Mouse (Mus musculus) midbrain, embryonic 11.5 days (tissue): ENCODE results near the gene Tbl1xr1. TPM values are rescaled to one million over a fixed set of nuclear protein-coding genes. Genes with fewer than 3 reads are reported as not detected.

Experiments used
- ATAC-seq: fragments of 200-750 bp; cut with Nextera tagmentation; 2 replicates; pipeline ENCODE4 v1.8.0; 2017; ENCODE audit warnings: moderate TSS enrichment, moderate library complexity; ENCODE audit not compliant: low FRiP score
- DNase-seq: peaks from one replicate; pipeline ENCODE4 v3.0.0; 2015; ENCODE audit warnings: low spot score; ENCODE audit errors: missing footprints
- H3K27ac ChIP-seq: fragments of 300-500 bp; sonication (generic); 2 replicates; pipeline ENCODE4 v1.5.1; 2014; ENCODE audit warnings: low read depth, low read length
- H3K27me3 ChIP-seq: fragments of 300-500 bp; sonication (generic); 2 replicates; pipeline ENCODE4 v1.6.1; 2014; ENCODE audit warnings: mild to moderate bottlenecking, low read length, moderate library complexity, mixed read lengths; ENCODE audit not compliant: control insufficient read depth, insufficient read depth
- H3K36me3 ChIP-seq: fragments of 300-500 bp; sonication (generic); 2 replicates; pipeline ENCODE4 v1.6.1; 2014; ENCODE audit warnings: mild to moderate bottlenecking, low read length, moderate library complexity, mixed read lengths; ENCODE audit not compliant: control insufficient read depth, insufficient read depth
- H3K4me1 ChIP-seq: fragments of 300-500 bp; sonication (generic); 2 replicates; pipeline ENCODE4 v1.6.1; 2014; ENCODE audit warnings: low read length; ENCODE audit not compliant: control insufficient read depth, insufficient read depth
- H3K4me2 ChIP-seq: fragments of 300-500 bp; sonication (generic); 2 replicates; pipeline ENCODE4 v1.6.1; 2014; ENCODE audit warnings: mild to moderate bottlenecking, moderate library complexity
- H3K4me3 ChIP-seq: fragments of 300-500 bp; sonication (generic); 2 replicates; pipeline ENCODE4 v1.5.1; 2014; ENCODE audit warnings: low read depth, low read length
- H3K9ac ChIP-seq: fragments of 300-500 bp; sonication (generic); 2 replicates; pipeline ENCODE4 v1.6.1; 2014; ENCODE audit warnings: low read length
- H3K9me3 ChIP-seq: fragments of 300-500 bp; sonication (generic); 2 replicates; pipeline ENCODE4 v1.6.1; 2016; ENCODE audit warnings: low read length; ENCODE audit not compliant: control insufficient read depth
- WGBS: fragments of 180-500 bp; shearing (Covaris S2); extraction: QIAGEN DNeasy Blood & Tissue Kit; methylation state at CpG from one replicate; pipeline ENCODE4 v1.1.7; 2014; 5-methylcytosine and 5-hydroxymethylcytosine counted together
- polyA plus RNA-seq: library from polyadenylated mRNA; unstranded; fragments of >200 nt; fragmentation: Nextera tagmentation; extraction: Ambion mirVana; gene quantifications from 2 replicates; pipeline ENCODE4 v1.2.1, GENCODE M21; 2014

The Tbl1xr1 gene
- 24.2 and 29.2 TPM in 2 replicates for polyA plus RNA-seq

DNA sequence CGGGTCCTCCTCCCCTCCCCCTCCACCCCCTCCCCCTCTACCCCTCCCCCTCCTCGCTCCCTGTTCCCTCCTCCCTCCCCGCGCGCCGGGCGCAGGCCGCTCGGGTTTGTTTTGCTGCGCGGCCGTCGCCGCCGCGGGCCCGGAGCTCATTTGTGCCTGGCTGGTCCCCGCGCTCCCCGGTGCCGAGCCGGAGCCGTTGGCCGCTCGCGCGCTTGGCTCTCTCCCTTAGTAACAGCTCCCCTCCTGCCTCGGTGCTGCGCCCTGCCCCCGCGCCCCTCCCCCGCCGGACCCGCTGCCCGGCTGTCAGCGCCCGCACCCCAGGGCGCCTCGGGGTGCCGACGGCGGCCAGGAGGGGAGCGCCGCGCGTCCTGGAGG, at the start of gene Tbl1xr1:
Gene Tbl1xr1, plus strand, starts transcription at position 92 of the 375 bp plus-strand sequence.
- peak within 1 kb of the TSS; percentile 64 for H3K4me2 ChIP-seq
- ATAC-seq = peak; percentile 93
- H3K27ac ChIP-seq = peak within 1 kb of the TSS; percentile 94
- WGBS = under 1% methylated on average over 20 of the region's 46 CpGs
- H3K9ac ChIP-seq = peak within 1 kb of the TSS; percentile 95
- peak within 1 kb of the TSS; percentile 93 for H3K4me3 ChIP-seq
- peaks cover 21% of the 10 kb centered on the region for H3K4me1 ChIP-seq
- H3K27me3 ChIP-seq = no peaks in the 10 kb centered on the region
- H3K36me3 ChIP-seq = no peaks in the 10 kb centered on the region
- H3K9me3 ChIP-seq = no peaks in the 10 kb centered on the region
- peak; percentile 99 for DNase-seq

GRCm38 (mm10) chr3:22038004-22038403, 38.4 kb upstream of the Tbl1xr1 start:
- H3K4me1 ChIP-seq = no peaks in the 10 kb centered on the region
- H3K9me3 ChIP-seq = no peaks in the 10 kb centered on the region
- H3K4me3 ChIP-seq = no peak overlapping the region
- DNase-seq (no peak), ATAC-seq (no peak)
- no peak overlapping the region for H3K9ac ChIP-seq
- H3K27me3 ChIP-seq = no peaks in the 10 kb centered on the region
- no peak overlapping the region for H3K4me2 ChIP-seq
- no peak overlapping the region for H3K27ac ChIP-seq
- H3K36me3 ChIP-seq = no peaks in the 10 kb centered on the region
- 15% methylated on average over 4 of the region's 4 CpGs for WGBS

- H3K4me3 ChIP-seq = no peak overlapping the region
- no peak overlapping the region for H3K4me2 ChIP-seq
- no peak overlapping the region for H3K27ac ChIP-seq
- no peak overlapping the region for H3K9ac ChIP-seq
- H3K36me3 ChIP-seq = no peaks in the 10 kb centered on the region
- WGBS = 86% methylated on average over 8 of the region's 8 CpGs
- H3K27me3 ChIP-seq = no peaks in the 10 kb centered on the region
- no peak for DNase-seq
- H3K4me1 ChIP-seq = no peaks in the 10 kb centered on the region
- no peak for ATAC-seq
- H3K9me3 ChIP-seq = no peaks in the 10 kb centered on the region; the same call in 1 of the 2 replicates
Measured at GRCm38 (mm10) chr3:22039036-22039795, 37.2 kb upstream of the Tbl1xr1 start.

- no peak for DNase-seq
- Histone ChIP-seq H3K4me3 (no peak overlapping the region), H3K36me3 (no peaks in the 10 kb centered on the region), H3K27me3 (no peaks in the 10 kb centered on the region), H3K27ac (no peak overlapping the region), H3K9me3 (no peaks in the 10 kb centered on the region; the same call in 1 of the 2 replicates), H3K4me1 (no peaks in the 10 kb centered on the region), H3K9ac (no peak overlapping the region), H3K4me2 (no peak overlapping the region)
- 50% methylated on average over 6 of the region's 6 CpGs for WGBS
- ATAC-seq = no peak
Measured at GRCm38 (mm10) chr3:22040627-22041026, 35.8 kb upstream of the Tbl1xr1 start.

DNA sequence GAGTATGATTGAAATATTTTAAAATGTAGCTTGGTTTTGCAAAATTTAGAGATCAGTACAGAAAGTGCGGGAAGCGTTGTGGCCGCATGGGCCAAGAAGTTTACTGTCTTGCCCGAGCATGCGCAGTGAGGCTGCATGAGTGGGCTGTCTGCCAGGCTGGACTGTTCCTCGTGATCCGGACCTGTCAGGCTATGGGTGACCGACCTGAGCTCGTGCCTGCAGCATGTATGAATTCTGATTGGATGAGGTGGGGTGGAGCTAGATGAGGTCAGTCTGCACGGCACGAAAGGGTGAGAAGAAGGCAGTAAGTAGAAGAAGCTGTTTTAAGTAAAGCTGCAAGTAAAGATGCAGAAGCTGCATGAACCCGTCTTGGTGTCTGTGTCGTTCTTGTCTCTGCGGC, 29.2 kb upstream of the Tbl1xr1 start:
- DNase-seq (no peak), ATAC-seq (no peak)
- H3K27ac ChIP-seq = no peak overlapping the region
- H3K36me3 ChIP-seq = no peaks in the 10 kb centered on the region
- no peaks in the 10 kb centered on the region for H3K27me3 ChIP-seq
- H3K4me3 ChIP-seq = no peak overlapping the region
- H3K9me3 ChIP-seq = no peaks in the 10 kb centered on the region; the same call in 1 of the 2 replicates
- no peak overlapping the region for H3K9ac ChIP-seq
- no peak overlapping the region for H3K4me2 ChIP-seq
- WGBS = 93% methylated on average over 14 of the region's 14 CpGs
- H3K4me1 ChIP-seq = no peaks in the 10 kb centered on the region

- no peaks in the 10 kb centered on the region for H3K4me1 ChIP-seq
- no peaks in the 10 kb centered on the region for H3K9me3 ChIP-seq
- ATAC-seq (no peak), DNase-seq (no peak)
- WGBS = 84% methylated on average over 4 of the region's 4 CpGs
- H3K36me3 ChIP-seq = no peaks in the 10 kb centered on the region
- H3K27me3 ChIP-seq = no peaks in the 10 kb centered on the region
- no peak overlapping the region for H3K27ac ChIP-seq
- no peak overlapping the region for H3K4me2 ChIP-seq
- H3K9ac ChIP-seq = no peak overlapping the region
- H3K4me3 ChIP-seq = no peak overlapping the region
Measured at GRCm38 (mm10) chr3:22056664-22057328, 19.7 kb upstream of the Tbl1xr1 start.

- WGBS = 86% methylated on average over 7 of the region's 7 CpGs
- ATAC-seq (no peak), DNase-seq (no peak)
- no peaks in the 10 kb centered on the region for H3K27me3 ChIP-seq
- H3K4me3 ChIP-seq = no peak overlapping the region
- no peaks in the 10 kb centered on the region for H3K9me3 ChIP-seq
- no peak overlapping the region for H3K27ac ChIP-seq
- H3K4me2 ChIP-seq = no peak overlapping the region
- H3K4me1 ChIP-seq = no peaks in the 10 kb centered on the region
- no peak overlapping the region for H3K9ac ChIP-seq
- H3K36me3 ChIP-seq = no peaks in the 10 kb centered on the region
Measured at GRCm38 (mm10) chr3:22058206-22058804, 18.1 kb upstream of the Tbl1xr1 start.

GRCm38 (mm10) chr3:22061163-22061562, 15.3 kb upstream of the Tbl1xr1 start:
- Histone ChIP-seq H3K4me3 (no peak overlapping the region), H3K36me3 (no peaks in the 10 kb centered on the region), H3K4me2 (no peak overlapping the region), H3K27me3 (no peaks in the 10 kb centered on the region), H3K9me3 (no peaks in the 10 kb centered on the region), H3K27ac (no peak overlapping the region), H3K9ac (no peak overlapping the region), H3K4me1 (no peaks in the 10 kb centered on the region)
- DNase-seq = no peak
- ATAC-seq = no peak
- WGBS = 90% methylated on average over 4 of the region's 4 CpGs

- ATAC-seq = no peak
- Histone ChIP-seq H3K36me3 (no peaks in the 10 kb centered on the region), H3K9ac (no peak overlapping the region), H3K27me3 (no peaks in the 10 kb centered on the region), H3K4me1 (no peaks in the 10 kb centered on the region), H3K4me2 (no peak overlapping the region), H3K4me3 (no peak overlapping the region), H3K27ac (no peak overlapping the region), H3K9me3 (no peaks in the 10 kb centered on the region)
- 90% methylated on average over 5 of the region's 5 CpGs for WGBS
- DNase-seq = no peak
Measured at GRCm38 (mm10) chr3:22068621-22069020, 7.8 kb upstream of the Tbl1xr1 start.
